Mouse (Mus musculus) myocyte (in vitro differentiated cells): ENCODE data around the gene Phpt1.

Source experiments
- CEBPB ChIP-seq: IDR thresholded peaks from 2 replicates; pipeline ENCODE4 v1.6.1; 2011; ENCODE audit warnings: mild to moderate bottlenecking, moderate library complexity; ENCODE audit not compliant: poor library complexity, insufficient read depth, severe bottlenecking
- E2F4 ChIP-seq: IDR thresholded peaks from one replicate; pipeline ENCODE4 v1.6.1; 2011; ENCODE audit warnings: mild to moderate bottlenecking, control low read depth, moderate library complexity; ENCODE audit not compliant: insufficient read depth
- MAX ChIP-seq: IDR thresholded peaks from one replicate; pipeline ENCODE4 v1.6.1; 2011; ENCODE audit warnings: low read depth, mild to moderate bottlenecking, control low read depth
- MYOD1 ChIP-seq, 3 experiments: IDR thresholded peaks; one replicate each; pipeline ENCODE4 v1.6.1; 2011; ENCODE audit warnings: control low read depth in 2 of 3, low read depth in 2 of 3, mild to moderate bottlenecking in 2 of 3, moderate library complexity in 1 of 3; ENCODE audit not compliant: insufficient read length in 2 of 3, control insufficient read depth in 1 of 3
- POLR2A ChIP-seq: IDR thresholded peaks from one replicate; pipeline ENCODE4 v1.6.1; 2011; ENCODE audit warnings: low read depth, mild to moderate bottlenecking, control low read depth, moderate library complexity; ENCODE audit not compliant: insufficient read length
- POLR2AphosphoS2 ChIP-seq: IDR thresholded peaks from one replicate; pipeline ENCODE4 v1.6.1; 2011; ENCODE audit warnings: low read depth, control low read depth; ENCODE audit not compliant: insufficient read length
- REST ChIP-seq: IDR thresholded peaks from one replicate; pipeline ENCODE4 v1.6.1; 2011; ENCODE audit warnings: mild to moderate bottlenecking, control low read depth, moderate library complexity; ENCODE audit not compliant: insufficient read depth, insufficient read length
- TCF12 ChIP-seq: IDR thresholded peaks from one replicate; pipeline ENCODE4 v1.6.1; 2011; ENCODE audit warnings: mild to moderate bottlenecking, control low read depth; ENCODE audit not compliant: poor library complexity, insufficient read depth, severe bottlenecking
- USF1 ChIP-seq: IDR thresholded peaks from one replicate; pipeline ENCODE4 v1.6.1; 2011; ENCODE audit warnings: low read depth, mild to moderate bottlenecking, control low read depth, moderate library complexity

DNA sequence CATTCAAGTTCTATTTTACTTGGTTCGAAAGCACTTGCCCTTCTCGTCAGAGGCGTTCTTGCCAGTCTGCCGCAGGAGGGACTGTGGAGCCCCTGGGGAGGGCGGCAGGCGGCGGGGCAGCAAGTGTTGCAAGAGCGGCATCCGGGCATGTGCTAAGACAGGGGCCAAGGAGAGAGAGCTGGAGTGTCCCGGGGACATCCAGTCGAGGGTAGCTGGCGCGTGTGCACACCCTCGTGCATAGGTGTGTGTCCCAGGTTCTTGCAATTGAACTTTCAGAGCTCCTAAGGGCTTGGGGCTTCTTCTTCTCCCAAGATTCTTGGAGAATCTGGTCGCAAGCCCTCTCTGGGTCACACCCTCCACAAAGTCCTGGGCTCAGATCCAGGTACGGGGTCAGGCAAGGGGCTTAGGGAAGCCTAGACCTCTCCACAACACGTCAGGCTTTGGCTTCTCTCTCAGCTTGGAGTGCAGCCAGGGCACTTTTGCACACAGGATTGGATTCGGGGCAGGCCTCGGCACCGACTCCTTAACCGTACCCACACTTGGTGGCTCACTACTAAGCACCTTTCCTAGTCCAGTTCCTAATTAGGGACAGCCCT is 506 bp upstream of the Phpt1 start:
- TF ChIP-seq USF1 (no peak), MYOD1 (IDR thresholded peaks at IDR 0.05; ENCODE audit: control insufficient read depth in 1 of 3, insufficient read length in 2 of 3, low read depth in 2 of 3) (no peak), POLR2A (peak; percentile 24), MAX (no peak), E2F4 (no peak), CEBPB (no peak), POLR2AphosphoS2 (no peak), TCF12 (no peak), REST (no peak)
